Mouse (Mus musculus) naive thymus-derived CD4-positive, alpha-beta T cell, adult 5 months (primary cell): ENCODE measurements around the gene Ppp3ca. TPM values are rescaled to one million over a fixed set of nuclear protein-coding genes. Genes with fewer than 3 reads are reported as not detected.

Experiments used
- polyA plus RNA-seq: library from polyadenylated mRNA; unstranded; fragments of 100-300 nt; shearing (Covaris generic); gene quantifications from one replicate; pipeline ENCODE4 v1.2.1, GENCODE M21; 2017

The Ppp3ca gene
- polyA plus RNA-seq: 96.4 TPM

DNA sequence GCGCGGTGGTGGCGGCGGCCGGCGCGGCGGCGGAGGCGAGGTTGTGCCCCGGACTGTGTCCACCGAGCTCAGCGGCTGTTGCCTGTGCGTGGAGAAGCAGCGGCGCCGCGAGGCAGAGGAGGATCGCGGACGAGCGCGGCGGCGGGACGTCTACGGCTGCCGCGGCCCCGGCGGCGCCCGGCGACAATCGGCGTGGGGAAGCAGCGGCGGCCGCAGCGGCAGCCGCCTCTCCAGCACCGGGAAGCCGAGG, at the start of gene Ppp3ca:
Gene Ppp3ca, plus strand, starts transcription at position 15 of the 250 bp plus-strand sequence.

